Mouse (Mus musculus): ENCODE measurements around the gene Arid5b. TPM values are rescaled to one million over a fixed set of nuclear protein-coding genes. Genes with fewer than 3 reads are reported as not detected.

Arid5b gene
- polyA plus RNA-seq, 1 experiment from 2014 or later: 20.3 TPM

DNA sequence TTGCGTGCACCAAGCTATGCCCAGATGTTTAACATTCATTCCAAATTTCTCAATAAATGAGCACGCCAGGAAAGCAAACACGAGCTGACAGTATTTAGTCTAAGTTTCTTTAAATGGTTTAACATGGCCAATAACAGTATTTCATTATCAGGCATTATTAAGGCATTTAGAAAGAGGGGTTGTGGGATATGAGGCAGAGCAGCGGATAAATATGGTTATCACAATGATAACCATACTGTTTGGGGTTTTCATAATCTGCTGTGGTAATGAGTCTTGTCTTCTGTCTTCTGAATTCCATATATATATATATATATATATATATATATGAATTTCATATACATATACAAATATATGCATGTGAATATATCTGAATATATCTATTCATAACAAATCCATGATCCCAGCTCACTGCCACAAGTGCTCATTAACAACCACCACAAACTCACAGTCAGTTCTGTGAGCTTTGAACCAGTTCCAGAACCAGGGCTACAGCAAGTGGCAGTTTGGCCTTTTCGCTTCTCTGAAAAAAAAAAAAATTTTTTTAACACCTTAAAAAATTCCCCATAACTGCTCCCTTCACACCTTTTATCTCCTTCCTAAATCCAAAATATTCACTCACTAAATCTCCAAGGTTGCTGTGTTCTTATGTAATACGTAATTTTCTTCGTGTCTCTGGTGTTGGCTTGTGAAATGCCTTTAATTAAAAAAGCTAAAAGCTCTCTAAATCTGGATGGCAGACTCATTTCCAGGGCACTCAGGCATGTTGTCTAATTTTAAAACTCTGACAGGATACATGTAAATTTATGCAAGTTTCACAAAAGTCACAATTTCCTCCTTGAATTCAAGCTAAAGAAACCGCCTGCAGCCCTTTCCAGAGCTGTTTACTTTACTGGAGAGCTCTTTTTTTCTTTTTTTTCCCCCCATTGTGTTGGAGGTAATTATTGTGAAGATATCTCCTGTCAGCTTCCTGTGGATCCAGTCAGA is 113.5 kb downstream of the Arid5b start:
- peaks cover 72% of the 10 kb centered on the region; the same call in 1 of the 2 replicates for H3K79me2 ChIP-seq (ENCODE audit: inconsistent target)
- no peak overlapping the region for H3K27ac ChIP-seq
- H3K4me3 ChIP-seq (ENCODE audit: inconsistent target): no peak overlapping the region
- H3K36me3 ChIP-seq (ENCODE audit: inconsistent target): no peaks in the 10 kb centered on the region
- 88% methylated on average over 7 of the region's 8 CpGs for WGBS (ENCODE audit: missing documents)

DNA sequence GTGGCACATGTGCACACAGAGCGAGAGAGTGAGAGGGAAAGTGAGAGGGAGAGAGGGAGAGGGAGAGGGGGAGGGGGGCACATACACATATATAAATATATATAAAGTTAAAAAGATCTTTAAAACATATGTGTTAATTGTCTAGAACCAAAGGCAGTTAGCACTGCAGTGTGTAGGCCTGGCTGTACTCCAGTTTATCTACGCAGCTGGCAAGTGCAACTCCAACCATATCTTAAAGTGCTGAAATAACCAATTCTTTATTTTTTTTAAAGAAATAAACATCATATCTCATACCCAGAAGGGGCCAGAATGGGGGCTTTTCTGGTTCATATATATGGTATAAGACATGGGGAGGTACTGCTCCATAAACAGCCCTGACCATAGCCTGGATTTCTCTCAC is 114.4 kb downstream of the Arid5b start:
- no peak overlapping the region for H3K4me3 ChIP-seq (ENCODE audit: inconsistent target)
- H3K27ac ChIP-seq: no peak overlapping the region
- 100% methylated on average over 1 of the region's 2 CpGs for WGBS (ENCODE audit: missing documents)
- no peaks in the 10 kb centered on the region for H3K36me3 ChIP-seq (ENCODE audit: inconsistent target)
- H3K79me2 ChIP-seq (ENCODE audit: inconsistent target): peaks cover 63% of the 10 kb centered on the region; the same call in 1 of the 2 replicates

DNA sequence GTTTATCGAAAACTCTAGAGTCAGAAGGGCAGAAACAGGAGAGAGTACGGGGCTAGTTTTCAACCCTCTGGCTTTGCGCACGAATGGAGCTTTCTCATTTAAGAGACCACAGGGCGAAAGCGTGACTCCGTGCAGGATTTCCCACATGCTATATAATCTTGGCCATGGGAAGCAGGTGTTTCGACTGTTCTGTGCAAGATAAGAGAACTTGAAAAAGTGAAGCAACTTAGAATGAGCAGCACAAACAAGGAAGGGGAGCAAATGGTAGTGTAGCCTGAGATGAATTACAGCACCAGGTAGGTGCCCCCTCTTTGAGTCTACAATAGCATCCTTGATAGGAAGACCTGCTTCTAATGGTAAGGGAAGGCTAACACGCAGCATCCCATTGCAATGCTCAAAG is 118.8 kb downstream of the Arid5b start:
- Histone ChIP-seq H3K79me2 (ENCODE audit: inconsistent target) (peaks cover 26% of the 10 kb centered on the region; the same call in 1 of the 2 replicates), H3K27ac (no peak overlapping the region), H3K4me3 (ENCODE audit: inconsistent target) (no peak overlapping the region), H3K36me3 (ENCODE audit: inconsistent target) (peaks cover 13% of the 10 kb centered on the region; the same call in 1 of the 2 replicates)
- WGBS (ENCODE audit: missing documents): 59% methylated on average over 9 of the region's 9 CpGs

DNA sequence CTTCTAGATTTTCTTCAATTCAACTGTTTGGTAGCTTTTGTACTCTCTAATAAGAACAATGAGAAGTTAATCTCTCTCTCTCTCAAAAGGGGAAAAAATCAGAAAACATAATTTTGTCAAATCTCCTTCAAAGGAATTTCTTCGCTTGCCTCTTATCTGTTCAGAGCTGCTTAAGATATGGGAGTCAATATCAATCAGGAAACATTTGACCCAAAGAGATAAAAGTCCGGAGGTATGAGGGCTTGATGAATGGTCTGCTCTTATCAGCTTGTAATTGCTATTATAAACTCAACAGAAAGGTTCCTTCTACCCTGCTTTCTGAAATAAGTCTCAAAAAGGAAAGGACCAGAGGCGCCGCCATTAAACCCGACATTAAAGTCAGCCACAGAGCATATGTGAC is 120.0 kb downstream of the Arid5b start:
- WGBS (ENCODE audit: missing documents): 94% methylated on average over 5 of the region's 5 CpGs
- Histone ChIP-seq H3K27ac (no peak overlapping the region), H3K79me2 (ENCODE audit: inconsistent target) (peaks cover 14% of the 10 kb centered on the region; the same call in 1 of the 2 replicates), H3K4me3 (ENCODE audit: inconsistent target) (no peak overlapping the region), H3K36me3 (ENCODE audit: inconsistent target) (peaks cover 13% of the 10 kb centered on the region; the same call in 1 of the 2 replicates)

DNA sequence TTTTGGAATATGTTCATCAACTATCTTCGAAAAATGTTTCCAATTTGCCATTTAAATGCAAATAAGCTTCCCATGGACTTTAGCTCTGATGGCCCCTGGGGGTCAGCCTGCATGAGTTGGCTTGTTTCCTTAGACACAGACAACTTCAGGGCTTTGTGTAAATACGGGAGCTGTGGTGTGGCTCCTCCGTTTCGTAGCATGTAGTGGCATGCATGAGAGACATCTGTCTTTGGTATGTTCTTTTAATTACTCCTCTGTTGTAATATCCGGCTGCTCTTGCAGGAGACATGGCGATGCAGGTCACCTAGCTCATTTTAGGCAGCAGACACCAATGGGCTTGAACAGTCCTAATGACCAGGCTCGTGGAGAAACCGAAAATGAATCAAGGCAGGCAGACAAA is 121.0 kb downstream of the Arid5b start:
- WGBS (ENCODE audit: missing documents): 93% methylated on average over 8 of the region's 8 CpGs
- H3K27ac ChIP-seq: no peak overlapping the region
- peaks cover 5% of the 10 kb centered on the region; the same call in 1 of the 2 replicates for H3K79me2 ChIP-seq (ENCODE audit: inconsistent target)
- no peak overlapping the region for H3K4me3 ChIP-seq (ENCODE audit: inconsistent target)
- peaks cover 13% of the 10 kb centered on the region; the same call in 1 of the 2 replicates for H3K36me3 ChIP-seq (ENCODE audit: inconsistent target)

DNA sequence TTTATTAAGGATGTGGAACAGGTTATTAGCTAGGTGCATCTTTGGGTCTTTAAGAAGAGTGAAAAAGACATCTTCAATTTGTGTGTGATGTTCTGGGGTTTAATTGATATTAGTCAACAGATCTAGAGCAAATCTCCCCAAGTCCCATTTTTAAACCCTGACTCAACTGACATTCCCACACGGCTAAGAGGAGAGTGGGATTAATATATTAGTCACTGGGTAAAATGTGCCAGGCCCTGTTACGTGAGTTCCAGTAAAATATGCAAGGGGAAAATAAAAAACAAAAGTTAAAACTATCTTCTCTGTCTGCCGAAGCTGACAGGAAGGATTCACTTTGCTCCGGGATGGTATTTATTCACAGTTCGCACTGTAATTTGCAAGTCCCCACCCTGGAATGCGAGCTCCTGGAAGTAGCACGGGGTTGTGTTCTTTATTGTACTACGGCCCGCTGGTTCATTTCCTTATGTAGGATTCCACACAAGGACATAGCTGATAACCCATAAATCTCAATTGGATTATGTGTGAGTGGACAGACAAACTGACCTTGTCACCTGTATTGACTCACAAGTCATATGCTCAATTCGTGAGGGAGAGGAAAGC is 121.8 kb downstream of the Arid5b start:
- H3K27ac ChIP-seq: no peak overlapping the region
- no peak overlapping the region for H3K4me3 ChIP-seq (ENCODE audit: inconsistent target)
- H3K36me3 ChIP-seq (ENCODE audit: inconsistent target): peaks cover 13% of the 10 kb centered on the region; the same call in 1 of the 2 replicates
- WGBS (ENCODE audit: missing documents): 99% methylated on average over 10 of the region's 10 CpGs
- peaks cover 6% of the 10 kb centered on the region; the same call in 1 of the 2 replicates for H3K79me2 ChIP-seq (ENCODE audit: inconsistent target)

DNA sequence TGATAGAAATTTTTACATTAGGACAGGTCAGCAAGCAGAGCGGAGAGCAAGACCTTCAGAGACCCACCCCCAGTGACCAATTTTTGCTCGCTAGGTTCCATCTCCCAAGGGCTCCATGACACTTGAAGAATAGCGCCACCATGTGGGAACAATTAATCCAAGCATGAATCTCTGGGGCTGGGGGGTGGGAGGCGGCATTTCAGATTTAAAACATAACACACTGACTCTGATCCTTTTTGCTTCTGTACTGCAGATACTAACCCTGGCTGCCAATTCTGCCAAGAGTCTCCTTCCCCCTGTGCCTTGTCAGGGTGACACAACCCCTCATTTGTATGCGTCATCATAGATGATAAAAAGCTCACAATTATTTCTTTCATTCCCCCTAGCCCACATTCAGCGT is 122.4 kb downstream of the Arid5b start:
- H3K36me3 ChIP-seq (ENCODE audit: inconsistent target): peaks cover 13% of the 10 kb centered on the region; the same call in 1 of the 2 replicates
- 91% methylated on average over 6 of the region's 6 CpGs for WGBS (ENCODE audit: missing documents)
- H3K79me2 ChIP-seq (ENCODE audit: inconsistent target): peaks cover 12% of the 10 kb centered on the region; the same call in 1 of the 2 replicates
- no peak overlapping the region for H3K4me3 ChIP-seq (ENCODE audit: inconsistent target)
- H3K27ac ChIP-seq: no peak overlapping the region

DNA sequence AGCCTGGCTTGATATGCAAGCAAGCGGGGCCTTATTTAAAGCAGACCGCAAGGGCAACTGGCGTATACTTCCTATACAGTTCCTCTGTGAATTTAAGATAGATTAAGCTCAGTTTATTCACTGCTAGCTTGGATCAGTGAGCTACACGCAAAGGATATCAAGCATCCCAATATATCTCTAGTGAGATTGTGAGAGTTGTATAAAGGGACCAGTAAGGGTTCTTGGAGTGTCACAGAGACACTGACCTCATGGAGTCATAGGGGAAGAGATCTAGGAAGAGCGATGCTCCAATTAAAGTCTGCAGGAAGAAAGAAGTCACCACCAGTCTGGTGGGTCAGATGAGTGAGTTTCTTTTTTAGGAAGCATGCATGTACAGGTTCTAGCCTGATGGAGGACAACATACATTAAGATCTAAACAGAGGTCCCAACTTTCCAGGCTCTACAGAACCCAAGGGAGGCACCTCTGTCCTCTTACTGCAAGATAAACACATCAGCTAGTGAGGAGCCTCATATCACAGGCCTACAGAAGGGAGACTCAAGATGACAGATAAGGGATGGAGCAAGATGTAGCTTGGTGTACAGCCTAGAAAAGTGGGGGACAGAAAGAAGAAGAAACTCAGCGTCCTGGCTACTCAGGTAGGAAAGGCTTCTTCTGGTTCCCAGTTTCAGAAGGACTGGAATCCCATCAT is 123.0 kb downstream of the Arid5b start:
- H3K79me2 ChIP-seq (ENCODE audit: inconsistent target): peaks cover 17% of the 10 kb centered on the region; the same call in 1 of the 2 replicates
- H3K4me3 ChIP-seq (ENCODE audit: inconsistent target): no peak overlapping the region
- peaks cover 13% of the 10 kb centered on the region; the same call in 1 of the 2 replicates for H3K36me3 ChIP-seq (ENCODE audit: inconsistent target)
- H3K27ac ChIP-seq: no peak overlapping the region
- 85% methylated on average over 4 of the region's 6 CpGs for WGBS (ENCODE audit: missing documents)

DNA sequence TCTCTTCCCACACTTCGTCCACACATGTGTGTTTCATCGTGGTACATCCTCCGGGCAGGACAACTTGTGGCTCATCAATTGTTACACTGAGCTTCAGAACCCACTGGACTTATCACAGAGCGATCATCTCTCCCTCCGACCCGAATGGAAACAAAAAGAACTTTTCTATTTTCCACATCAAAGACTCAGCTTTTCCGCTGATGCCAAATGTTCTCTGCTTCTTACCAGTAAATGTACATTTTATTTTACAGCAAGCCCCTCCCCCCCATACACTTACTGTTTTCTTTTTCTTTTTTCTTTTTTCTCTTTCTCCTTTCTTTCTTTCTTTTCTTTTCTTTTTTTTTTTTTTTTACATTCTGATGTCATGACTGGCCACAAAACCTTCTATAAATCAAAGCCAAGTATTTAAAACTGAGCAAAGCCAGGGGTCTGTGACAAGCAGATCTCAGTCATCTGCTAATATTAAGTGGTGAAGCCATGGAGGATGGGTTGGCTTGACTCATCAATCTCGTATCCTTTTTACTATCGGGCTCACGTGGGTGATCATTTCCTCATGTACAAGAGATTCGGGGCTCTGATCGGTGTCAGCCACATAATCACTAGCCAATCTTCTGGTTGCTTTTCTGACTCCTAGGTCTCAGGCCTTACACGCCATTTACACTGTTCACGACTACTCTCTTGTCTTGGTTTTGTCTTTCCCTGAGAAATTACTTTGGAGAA is 124.3 kb downstream of the Arid5b start:
- Histone ChIP-seq H3K79me2 (ENCODE audit: inconsistent target) (peaks cover 21% of the 10 kb centered on the region; the same call in 1 of the 2 replicates), H3K27ac (no peak overlapping the region), H3K36me3 (ENCODE audit: inconsistent target) (peaks cover 13% of the 10 kb centered on the region; the same call in 1 of the 2 replicates), H3K4me3 (ENCODE audit: inconsistent target) (no peak overlapping the region)
- 94% methylated on average over 12 of the region's 14 CpGs for WGBS (ENCODE audit: missing documents)

DNA sequence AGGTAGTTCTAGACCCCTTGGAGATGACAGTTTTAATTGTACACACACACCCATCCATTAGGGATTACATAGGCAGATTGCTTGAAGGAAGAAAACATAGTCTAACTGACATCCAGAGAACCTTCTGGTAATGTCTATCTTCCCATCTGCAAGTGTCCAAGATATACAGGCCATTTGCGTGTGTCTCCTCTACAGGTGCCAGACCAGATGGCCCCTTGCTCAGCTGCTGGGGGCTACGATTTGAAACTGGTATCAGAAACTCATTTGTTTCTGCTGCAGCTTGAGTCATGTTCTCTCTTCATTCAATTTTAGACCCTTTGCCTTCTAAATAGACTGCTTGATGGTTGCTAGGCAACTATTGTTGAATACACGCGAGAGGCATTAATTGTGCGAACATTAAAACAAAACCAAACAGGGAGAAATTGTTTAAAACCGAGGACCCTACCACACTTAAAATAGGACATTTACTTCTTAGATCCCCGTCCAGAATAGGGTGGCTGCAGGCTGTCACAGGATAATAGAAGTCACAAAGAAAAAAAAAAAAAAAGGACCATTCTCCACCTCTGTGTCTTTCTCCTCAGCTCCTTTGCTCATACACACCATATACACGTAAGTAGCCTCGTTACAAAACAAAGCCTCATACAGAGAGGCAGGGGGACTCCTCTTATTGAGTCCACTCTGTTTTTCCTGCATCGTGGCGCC is 125.0 kb downstream of the Arid5b start:
- 92% methylated on average over 10 of the region's 11 CpGs for WGBS (ENCODE audit: missing documents)
- Histone ChIP-seq H3K4me3 (ENCODE audit: inconsistent target) (no peak overlapping the region), H3K36me3 (ENCODE audit: inconsistent target) (peaks cover 13% of the 10 kb centered on the region; the same call in 1 of the 2 replicates), H3K27ac (no peak overlapping the region), H3K79me2 (ENCODE audit: inconsistent target) (peaks cover 26% of the 10 kb centered on the region; the same call in 1 of the 2 replicates)

DNA sequence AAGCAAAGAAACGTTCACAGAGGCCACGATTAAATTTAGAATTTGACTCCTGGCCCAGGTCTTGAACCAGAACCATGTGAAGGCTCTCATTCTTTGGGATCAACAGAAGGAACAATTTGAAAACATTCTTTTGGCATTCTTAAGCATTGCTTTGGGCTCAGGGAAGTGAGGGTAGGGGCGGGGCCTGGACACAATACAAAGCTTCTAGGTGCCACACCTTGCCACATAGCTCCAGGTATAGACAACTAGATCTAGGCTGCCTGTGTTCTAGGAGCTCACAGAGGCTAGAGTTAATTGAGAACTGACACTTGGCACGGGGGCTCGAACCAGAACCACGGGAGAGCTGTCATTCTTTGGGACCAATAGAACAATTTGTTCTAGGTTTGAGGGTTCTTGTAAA is 130.0 kb downstream of the Arid5b start:
- 95% methylated on average over 6 of the region's 6 CpGs for WGBS (ENCODE audit: missing documents)
- Histone ChIP-seq H3K4me3 (ENCODE audit: inconsistent target) (no peak overlapping the region), H3K36me3 (ENCODE audit: inconsistent target) (no peaks in the 10 kb centered on the region), H3K27ac (no peak overlapping the region), H3K79me2 (ENCODE audit: inconsistent target) (peaks cover 67% of the 10 kb centered on the region; the same call in 1 of the 2 replicates)

DNA sequence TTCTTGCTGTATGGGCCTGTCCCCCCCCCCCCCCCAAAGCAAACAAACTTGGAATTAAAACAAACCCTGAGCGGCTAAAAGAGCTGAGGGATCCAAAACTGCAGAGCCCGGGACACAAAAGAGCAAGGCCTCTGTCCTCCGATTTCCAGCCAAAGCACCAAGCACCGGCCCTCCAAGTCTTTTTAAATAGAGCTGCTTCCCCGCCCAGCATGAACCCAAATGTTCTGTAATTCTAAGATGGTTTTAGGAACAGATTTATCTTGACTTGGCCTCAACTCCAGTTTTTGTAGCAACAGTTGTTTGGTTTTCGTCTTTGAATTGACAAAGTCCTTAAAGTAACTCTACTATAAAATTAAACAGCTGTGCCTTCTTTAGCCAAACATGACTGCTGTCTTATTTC is 130.8 kb downstream of the Arid5b start:
- 94% methylated on average over 6 of the region's 6 CpGs for WGBS (ENCODE audit: missing documents)

DNA sequence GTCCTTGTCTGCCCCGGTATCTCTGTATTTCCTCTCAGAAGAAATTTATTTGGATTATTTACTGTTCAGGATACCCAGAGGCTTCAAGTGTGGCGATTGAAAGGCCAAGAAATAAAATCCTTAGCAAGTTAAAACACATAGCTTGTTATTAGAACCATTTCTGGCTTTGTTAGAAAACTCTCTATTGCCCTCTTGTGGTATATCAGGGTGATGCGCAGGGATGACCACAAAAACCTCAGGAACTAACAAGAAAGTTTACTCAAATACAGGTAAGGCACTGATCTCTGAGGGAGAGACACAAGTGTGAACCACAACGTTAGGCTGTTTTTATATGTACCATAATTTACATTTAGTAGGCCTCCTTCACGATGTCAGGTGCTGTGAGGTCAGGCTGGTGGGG is 131.7 kb downstream of the Arid5b start:
- WGBS (ENCODE audit: missing documents): 3% methylated on average over 5 of the region's 5 CpGs

More for the DNA sequence above, 130.8 kb downstream of the Arid5b start:
- H3K27ac ChIP-seq: no peak overlapping the region
- peaks cover 74% of the 10 kb centered on the region; the same call in 1 of the 2 replicates for H3K79me2 ChIP-seq (ENCODE audit: inconsistent target)
- H3K4me3 ChIP-seq (ENCODE audit: inconsistent target): no peak overlapping the region
- no peaks in the 10 kb centered on the region for H3K36me3 ChIP-seq (ENCODE audit: inconsistent target)

More for the DNA sequence above, 131.7 kb downstream of the Arid5b start:
- H3K4me3 ChIP-seq (ENCODE audit: inconsistent target): no peak overlapping the region
- peaks cover 83% of the 10 kb centered on the region; the same call in 1 of the 2 replicates for H3K79me2 ChIP-seq (ENCODE audit: inconsistent target)
- no peak overlapping the region for H3K27ac ChIP-seq
- H3K36me3 ChIP-seq (ENCODE audit: inconsistent target): no peaks in the 10 kb centered on the region

Measured in macrophage (primary cell).